Mouse (Mus musculus): ENCODE measurements around the gene Gsto2.
A peak's percentile ranks its signal among the peaks of the same experiment; 100 is the strongest.

Gene Gsto2

DNA sequence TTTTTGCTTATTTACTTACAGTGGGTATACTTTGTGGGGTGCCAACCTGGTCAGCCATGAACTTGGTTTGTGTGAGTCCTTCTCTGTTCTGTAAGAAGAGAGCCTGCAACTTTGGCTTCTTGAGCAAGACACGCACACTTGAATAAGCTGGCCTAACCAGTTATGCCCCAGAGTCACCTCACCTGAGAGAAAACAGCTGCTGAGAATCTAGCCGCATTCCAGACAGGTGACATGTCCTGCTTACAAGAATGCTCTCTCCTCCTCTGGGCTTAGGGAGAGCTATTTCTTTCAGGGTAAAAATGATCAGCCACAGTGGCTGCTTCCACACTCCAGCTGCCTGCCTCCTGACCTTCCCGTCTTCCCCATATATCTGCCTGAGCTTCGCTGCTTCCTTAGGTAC lies 63.7 kb downstream of the Gsto2 start:
- DNase-seq, result no peak

DNA sequence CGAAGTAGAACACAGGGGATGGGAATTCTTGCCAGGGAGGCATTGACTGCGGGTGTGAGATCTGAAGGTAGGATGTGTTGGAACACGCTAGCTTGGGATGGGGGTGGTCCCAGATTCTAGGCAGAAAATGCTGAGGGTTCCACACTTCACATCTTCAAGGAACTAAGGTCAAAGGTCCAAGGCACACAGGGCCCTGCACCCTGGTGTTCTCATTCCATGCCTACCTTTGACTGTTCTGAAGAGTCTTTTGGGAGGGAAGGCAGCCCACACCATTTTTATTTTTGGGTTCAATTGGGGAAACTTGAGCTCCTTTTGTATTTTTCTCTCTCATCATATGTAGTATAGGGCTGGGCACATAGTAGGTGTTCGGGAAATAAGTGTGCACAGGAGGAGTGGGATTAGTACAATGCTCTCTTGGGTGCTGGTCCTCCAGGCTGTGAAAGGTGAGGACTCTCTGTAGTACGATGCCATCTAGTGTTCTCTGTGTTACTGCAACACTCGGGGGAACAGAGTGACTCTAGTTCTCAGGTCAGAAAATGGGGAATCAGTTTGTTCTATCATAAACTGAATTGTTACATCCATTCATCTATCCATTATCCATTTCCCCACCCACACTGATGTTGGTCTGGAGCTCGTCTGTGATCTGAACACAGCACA lies 66.8 kb downstream of the Gsto2 start:
- DNase-seq, result peak; percentile 52 to 56

DNA sequence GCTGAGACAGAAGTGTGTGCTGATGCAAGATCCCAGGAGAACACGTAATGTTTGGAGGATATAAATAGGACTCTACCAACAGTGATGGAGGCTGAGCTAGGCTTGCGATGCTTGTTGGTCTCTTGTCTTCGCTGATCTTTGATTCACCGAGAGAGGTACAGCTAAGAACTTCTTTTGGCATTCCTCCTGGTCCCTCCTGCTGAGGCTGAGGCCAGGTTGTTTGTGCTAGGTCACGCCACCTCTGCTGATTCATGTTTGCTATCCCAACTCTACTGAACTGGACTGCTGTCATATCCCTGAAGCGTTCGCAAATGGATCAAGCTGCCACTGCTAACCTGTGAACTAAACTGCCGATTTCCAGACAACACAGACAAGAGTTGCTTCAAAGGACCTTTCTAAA lies 68.8 kb downstream of the Gsto2 start:
- DNase-seq, result no peak

DNA sequence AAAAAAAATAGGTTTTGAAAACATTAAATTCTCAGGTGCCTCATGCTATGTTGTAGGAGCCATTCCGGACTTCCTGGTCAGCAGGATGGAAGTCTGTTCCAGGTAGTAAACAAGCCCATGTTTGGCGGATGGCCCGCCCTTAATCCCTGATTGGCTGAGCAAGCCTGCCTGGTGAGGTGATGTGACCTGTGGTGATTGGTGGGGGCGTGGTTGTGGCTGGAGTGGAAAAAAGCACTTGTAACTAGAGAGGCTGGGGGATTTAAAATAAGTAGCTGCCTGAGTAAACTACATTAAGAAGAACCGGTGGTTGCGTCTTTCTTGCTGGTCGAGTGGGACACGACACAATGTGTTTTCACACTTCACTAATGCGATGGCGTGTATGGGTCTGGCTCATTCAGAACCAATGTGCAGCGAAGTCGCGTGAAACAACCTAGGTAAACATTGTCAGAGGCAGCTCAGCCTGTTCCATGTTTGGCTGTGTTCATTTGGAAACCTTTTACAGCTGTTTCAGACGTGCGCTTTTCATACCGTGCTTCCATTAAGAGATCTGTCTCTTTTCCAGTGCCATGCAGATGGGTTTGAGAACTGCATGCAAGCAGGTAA lies 69.4 kb downstream of the Gsto2 start:
- DNase-seq, result no peak

DNA sequence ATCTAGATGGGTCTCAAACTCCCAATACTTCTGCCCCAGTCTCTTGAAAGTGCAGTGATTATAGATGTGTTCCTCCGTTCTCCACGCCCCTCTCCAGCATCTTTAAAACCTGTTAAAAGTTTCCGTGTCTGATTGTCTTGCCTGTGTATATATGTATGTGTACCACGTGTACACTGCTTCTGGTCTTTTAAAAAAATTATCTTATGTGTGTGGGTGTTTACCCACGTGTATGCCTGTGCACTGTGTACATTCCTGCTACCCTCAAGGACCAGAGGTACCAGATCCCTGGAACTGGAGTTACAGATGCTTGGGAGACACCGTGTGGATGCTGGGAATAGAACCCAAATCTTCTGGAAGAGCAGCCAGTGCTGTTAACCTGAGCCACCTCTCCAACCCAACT lies 70.2 kb downstream of the Gsto2 start:
- DNase-seq, result no peak
